Mouse (Mus musculus) embryonic facial prominence, embryonic 10.5 days (tissue): ENCODE data around the gene Olfr1414. TPM values are rescaled to one million over a fixed set of nuclear protein-coding genes. Genes with fewer than 3 reads are reported as not detected.

ENCODE experiments used
- DNase-seq: peaks from one replicate; pipeline ENCODE4 v3.0.0-alpha.2; 2017; ENCODE audit warnings: low spot score
- H3K27ac ChIP-seq: fragments of 300-500 bp; sonication (generic); replicated peaks from 2 replicates; pipeline ENCODE4 v1.5.1; 2016; ENCODE audit warnings: mild to moderate bottlenecking
- H3K27me3 ChIP-seq: fragments of 300-500 bp; sonication (generic); replicated peaks from 2 replicates; pipeline ENCODE4 v1.6.1; 2016; ENCODE audit warnings: low read depth, mild to moderate bottlenecking; ENCODE audit not compliant: poor library complexity, severe bottlenecking
- H3K36me3 ChIP-seq: fragments of 300-500 bp; sonication (generic); replicated peaks from 2 replicates; pipeline ENCODE4 v1.6.1; 2016; ENCODE audit warnings: mild to moderate bottlenecking, moderate library complexity
- H3K4me1 ChIP-seq: fragments of 300-500 bp; sonication (generic); 2 replicates; pipeline ENCODE4 v1.6.1; 2016
- H3K4me3 ChIP-seq: fragments of 300-500 bp; sonication (generic); 2 replicates; pipeline ENCODE4 v1.5.1; 2016; ENCODE audit warnings: mild to moderate bottlenecking, moderate library complexity
- H3K9me3 ChIP-seq: fragments of 300-500 bp; sonication (generic); 2 replicates; pipeline ENCODE4 v1.6.1; 2016; ENCODE audit warnings: mild to moderate bottlenecking
- WGBS: fragments of 180-500 bp; shearing (Covaris S2); methylation state at CpG from one replicate; pipeline ENCODE4 v1.1.7; 2016; 5-methylcytosine and 5-hydroxymethylcytosine counted together
- microRNA-seq: library from miRNA; unstranded; fragments of <30 nt; microRNA quantifications from one replicate; pipeline ENCODE4, GENCODE M21; 2017
- polyA plus RNA-seq: library from polyadenylated mRNA; unstranded; fragments of >200 nt; fragmentation: Nextera tagmentation; extraction: Ambion mirVana; gene quantifications from 2 replicates; pipeline ENCODE4 v1.2.1, GENCODE M21; 2016

Olfr1414 gene
- polyA plus RNA-seq, 1 experiment from 2014 or later = not detected

DNA sequence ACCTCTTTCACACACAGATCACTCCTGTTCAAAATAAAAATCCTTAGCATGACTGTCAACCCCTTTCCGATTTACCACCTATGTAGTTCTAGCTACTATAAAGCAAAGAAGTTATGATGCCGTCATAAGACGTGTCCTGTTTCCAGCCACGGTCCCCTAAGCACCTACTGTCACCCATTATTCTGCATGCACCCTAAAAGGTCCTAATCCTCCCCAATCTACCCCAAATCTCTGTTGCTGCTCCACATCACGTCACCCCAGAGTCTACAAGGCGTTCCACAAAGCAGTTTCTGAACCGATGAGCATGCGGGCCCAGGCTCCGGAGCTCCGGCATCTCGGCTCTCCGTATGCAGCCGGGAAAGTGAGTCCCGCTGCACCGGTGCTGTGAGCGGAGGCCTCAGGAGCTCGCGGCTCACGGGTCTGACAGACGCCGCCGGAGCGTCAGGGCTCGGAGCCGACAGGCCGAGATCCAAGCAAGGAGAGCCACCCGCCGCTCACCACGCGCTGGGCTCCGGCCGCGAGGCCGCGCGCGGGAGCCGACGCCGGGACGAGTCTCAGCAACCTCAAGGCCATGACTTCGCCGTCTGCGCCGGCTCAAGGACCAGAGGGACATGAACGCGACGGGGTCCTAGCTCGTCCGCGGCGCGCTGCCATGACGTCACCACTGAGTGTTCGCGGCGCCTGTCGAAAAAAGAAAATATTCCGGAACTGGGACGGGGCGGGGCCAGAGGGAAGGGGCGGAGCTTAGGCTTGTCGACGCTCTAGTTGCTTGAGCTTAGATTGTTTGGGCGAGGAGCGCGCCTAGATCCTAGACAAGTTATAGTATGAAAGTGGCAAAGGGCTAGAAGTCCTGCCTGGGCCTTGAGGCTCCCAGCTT is 45.1 kb downstream of the Olfr1414 start, which contains the start of gene Ndufa10:
Gene Ndufa10, minus strand, starts transcription at position 696 of the 877 bp plus-strand sequence.
- H3K9me3 ChIP-seq = no peaks in the 10 kb centered on the region
- peak; percentile 96 for DNase-seq
- H3K4me1 ChIP-seq = peaks cover 16% of the 10 kb centered on the region
- WGBS = under 1% methylated on average over 67 of the region's 67 CpGs
- H3K4me3 ChIP-seq = peak within 1 kb of the TSS; percentile 95
- H3K27ac ChIP-seq = peak within 1 kb of the TSS; percentile 91
- H3K27me3 ChIP-seq = no peaks in the 10 kb centered on the region
- H3K36me3 ChIP-seq = peaks cover 29% of the 10 kb centered on the region

GRCm38 (mm10) chr1:92468891-92469290 is 49.6 kb downstream of the Olfr1414 start:
- 88% methylated on average over 4 of the region's 4 CpGs for WGBS
- H3K4me1 ChIP-seq = peaks cover 11% of the 10 kb centered on the region
- no peak overlapping the region for H3K4me3 ChIP-seq
- no peaks in the 10 kb centered on the region for H3K9me3 ChIP-seq
- DNase-seq = no peak
- no peak overlapping the region for H3K27ac ChIP-seq
- peaks cover 74% of the 10 kb centered on the region for H3K36me3 ChIP-seq
- H3K27me3 ChIP-seq = no peaks in the 10 kb centered on the region

DNA sequence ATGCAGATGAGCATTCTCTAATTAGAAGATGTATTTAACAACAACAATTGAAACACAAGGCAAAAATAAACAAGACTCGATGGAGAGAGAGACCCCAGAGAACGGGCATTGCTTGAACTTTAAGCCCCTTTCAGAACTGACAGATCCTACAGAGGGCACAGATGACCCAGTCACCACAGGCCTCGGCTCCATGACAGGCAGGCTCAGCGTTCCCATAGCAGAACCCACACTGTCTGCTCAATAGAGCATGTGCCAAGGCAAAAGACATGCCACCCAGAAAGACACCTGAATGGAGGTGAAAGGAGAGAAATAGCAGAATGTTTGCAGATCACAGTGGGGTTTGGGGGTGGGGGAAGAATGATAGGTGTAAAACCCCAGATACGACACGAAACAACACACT is 60.0 kb downstream of the Olfr1414 start:
- Histone ChIP-seq H3K4me3 (no peak overlapping the region), H3K4me1 (no peaks in the 10 kb centered on the region), H3K27me3 (no peaks in the 10 kb centered on the region), H3K9me3 (peaks cover 3% of the 10 kb centered on the region; the same call in 1 of the 2 replicates), H3K36me3 (peaks cover 99% of the 10 kb centered on the region), H3K27ac (no peak overlapping the region)
- 89% methylated on average over 6 of the region's 6 CpGs for WGBS
- no peak for DNase-seq

GRCm38 (mm10) chr1:92457758-92458157 is 60.7 kb downstream of the Olfr1414 start:
- Histone ChIP-seq H3K27ac (no peak overlapping the region), H3K9me3 (peaks cover 3% of the 10 kb centered on the region; the same call in 1 of the 2 replicates), H3K36me3 (peaks cover 99% of the 10 kb centered on the region), H3K27me3 (no peaks in the 10 kb centered on the region), H3K4me1 (no peaks in the 10 kb centered on the region), H3K4me3 (no peak overlapping the region)
- no peak for DNase-seq

Small RNAs within 50 kb of the gene (microRNA-seq; reads per million reads assigned to microRNA genes)
- gene Mir6900 = 4.3 reads per million, percentile 10 among the genes with 10 or more reads in this experiment

Other genes with a start within 250 kb of the Olfr1414 start
- gene Ndufa10, start 44.8 kb downstream of the Olfr1414 start, polyA plus RNA-seq = 319 and 321 TPM in 2 replicates
- gene Olfr1416, start 33.5 kb downstream of the Olfr1414 start, polyA plus RNA-seq = not detected in 2 replicates
- 0.15 TPM in 1 of 2 replicates, not detected in the other for gene Olfr1415, start 22.6 kb downstream of the Olfr1414 start, polyA plus RNA-seq
- gene Olfr1413, start 52.7 kb upstream of the Olfr1414 start, polyA plus RNA-seq = not detected in 2 replicates
- not detected in 2 replicates for gene Olfr1412, start 67.1 kb upstream of the Olfr1414 start, polyA plus RNA-seq
- gene Olfr1411, start 75.8 kb upstream of the Olfr1414 start, polyA plus RNA-seq = not detected in 2 replicates
- gene Olfr1410, start 87.1 kb upstream of the Olfr1414 start, polyA plus RNA-seq = not detected in 2 replicates
- gene Olfr12, start 99.1 kb upstream of the Olfr1414 start, polyA plus RNA-seq = not detected in 2 replicates
- 341 and 342 TPM in 2 replicates for gene Cops9, start 123.3 kb upstream of the Olfr1414 start, polyA plus RNA-seq
- gene Otos, start 130.2 kb upstream of the Olfr1414 start, polyA plus RNA-seq = 0.05 TPM in 1 of 2 replicates, not detected in the other